Comparison of ENCODE assay signal across 8 mouse cellular contexts in genomic region chr7:12835193-12835671, GRCm38 (mm10). TPM values are rescaled to one million over a fixed set of nuclear protein-coding genes. Genes with fewer than 3 reads are reported as not detected.
A peak's percentile ranks its signal among the peaks of the same experiment; 100 is the strongest.
DNase-seq lines count a peak whose midpoint lies in the region; ATAC-seq and TF ChIP-seq lines count a peak whose summit lies in the region.

No protein-coding gene starts in this region.

- 30% methylated on average over 13 of the region's 13 CpGs for WGBS in bone marrow, adult 2 months
- 41% methylated on average over 13 of the region's 13 CpGs for WGBS in forebrain, embryonic 12.5 days
- 33% methylated on average over 13 of the region's 13 CpGs for WGBS in intestine, embryonic 16.5 days
- WGBS in liver, postnatal 0 days (ENCODE audit: insufficient replicate concordance), result 32% methylated on average over 13 of the region's 13 CpGs

- DNase-seq in left cerebral cortex, postnatal 14 days (ENCODE audit: low spot score in 2 of 2), result peak; percentile 8 to 10
- DNase-seq in left cerebral cortex, postnatal 25 days (ENCODE audit: low spot score in 2 of 2), result no peak
- DNase-seq in liver, postnatal 0 days, result no peak
- no peak for DNase-seq in left cerebral cortex, postnatal 36 days (ENCODE audit: low spot score in 2 of 2)

- peak overlapping the region; percentile 47 for H3K9ac ChIP-seq in forebrain, embryonic 12.5 days
- H3K9ac ChIP-seq in intestine, embryonic 16.5 days (ENCODE audit: low read depth, low read length), result peak overlapping the region; percentile 80
- peak overlapping the region; percentile 83 for H3K9ac ChIP-seq in liver, postnatal 0 days (replicated peaks)

- peak overlapping the region; percentile 55 for H3K4me2 ChIP-seq in forebrain, embryonic 12.5 days
- H3K4me2 ChIP-seq in intestine, embryonic 16.5 days (ENCODE audit: low read depth, low read length), result peak overlapping the region; percentile 52
- H3K4me2 ChIP-seq in liver, postnatal 0 days (ENCODE audit: low read depth, low read length), result peak overlapping the region; percentile 85

- H3K27me3 ChIP-seq in forebrain, embryonic 12.5 days, result no peaks in the 10 kb centered on the region
- no peaks in the 10 kb centered on the region for H3K27me3 ChIP-seq in intestine, embryonic 16.5 days (replicated peaks; ENCODE audit: control insufficient read depth, insufficient read depth, low read length)
- H3K27me3 ChIP-seq in liver, postnatal 0 days (ENCODE audit: insufficient read depth, low read length), result no peaks in the 10 kb centered on the region

- peaks cover 38% of the 10 kb centered on the region for H3K36me3 ChIP-seq in forebrain, embryonic 12.5 days (replicated peaks)
- H3K36me3 ChIP-seq in intestine, embryonic 16.5 days (ENCODE audit: control insufficient read depth, insufficient read depth, low read length), result peaks cover 31% of the 10 kb centered on the region
- peaks cover 33% of the 10 kb centered on the region for H3K36me3 ChIP-seq in liver, postnatal 0 days (replicated peaks; ENCODE audit: insufficient read depth, low read length)

- H3K4me1 ChIP-seq in bone marrow, adult 2 months (ENCODE audit: control insufficient read depth, insufficient read depth, low read length), result no peaks in the 10 kb centered on the region
- no peaks in the 10 kb centered on the region for H3K4me1 ChIP-seq in forebrain, embryonic 12.5 days
- 0 out of 2 replicates have a peak, but pooled peaks cover 5% of the 10 kb centered on the region for H3K4me1 ChIP-seq in intestine, embryonic 16.5 days (ENCODE audit: control insufficient read depth, insufficient read depth, low read length)
- peaks cover 4% of the 10 kb centered on the region; the same call in 1 of the 2 replicates for H3K4me1 ChIP-seq in liver, postnatal 0 days (ENCODE audit: insufficient read depth)

- peak; percentile 61 for ATAC-seq in forebrain, embryonic 12.5 days (ENCODE audit: low FRiP score)
- peak; percentile 56 for ATAC-seq in intestine, embryonic 16.5 days
- ATAC-seq in liver, postnatal 0 days, result peak; percentile 29
- ATAC-seq in neutrophil, adult 5-6 weeks (ENCODE audit: extremely low read depth, insufficient number of reproducible peaks, low FRiP score, poor library complexity, severe bottlenecking), result 0 out of 2 replicates have a peak, but pooled peaks have one; percentile 2

- TF ChIP-seq POLR2A in bone marrow, adult 2 months (IDR thresholded peaks at IDR 0.05; ENCODE audit: borderline replicate concordance, control insufficient read depth, low read depth, low read length), result no peak

- H3K27ac ChIP-seq in bone marrow, adult 2 months (ENCODE audit: control insufficient read depth, insufficient read depth, low read depth, low read length, poor library complexity), result peak overlapping the region; percentile 27; the same call in 1 of the 2 replicates
- peak overlapping the region; percentile 51; the same call in 1 of the 2 replicates for H3K27ac ChIP-seq in forebrain, embryonic 12.5 days
- H3K27ac ChIP-seq in intestine, embryonic 16.5 days (ENCODE audit: low read length), result peak overlapping the region; percentile 65
- peak overlapping the region; percentile 89 for H3K27ac ChIP-seq in liver, postnatal 0 days (ENCODE audit: low read depth)

- intact Hi-C loops in left cerebral cortex, postnatal 14 days (cut with DNase I), result no loop called here
- intact Hi-C loops in left cerebral cortex, postnatal 25 days (cut with DNase I), result no loop called here
- intact Hi-C loops in left cerebral cortex, postnatal 36 days (cut with DNase I), result no loop called here

- TF ChIP-seq CTCF in bone marrow, adult 2 months (IDR thresholded peaks at IDR 0.05; ENCODE audit: control insufficient read depth, insufficient read depth, low read length), result no peak
- no peak for TF ChIP-seq CTCF in liver, postnatal 0 days (IDR thresholded peaks at IDR 0.05; ENCODE audit: low read depth)

- peak overlapping the region; percentile 71 for H3K4me3 ChIP-seq in bone marrow, adult 2 months (replicated peaks; ENCODE audit: control insufficient read depth, low read depth, low read length)
- H3K4me3 ChIP-seq in forebrain, embryonic 12.5 days (replicated peaks), result peak overlapping the region; percentile 55
- H3K4me3 ChIP-seq in intestine, embryonic 16.5 days (ENCODE audit: low read length), result peak overlapping the region; percentile 67
- H3K4me3 ChIP-seq in liver, postnatal 0 days (ENCODE audit: low read depth, low read length), result peak overlapping the region; percentile 78

- H3K9me3 ChIP-seq in forebrain, embryonic 12.5 days, result peaks cover 33% of the 10 kb centered on the region
- H3K9me3 ChIP-seq in intestine, embryonic 16.5 days (ENCODE audit: control insufficient read depth, low read length), result peaks cover 24% of the 10 kb centered on the region
- peaks cover 11% of the 10 kb centered on the region; the same call in 1 of the 2 replicates for H3K9me3 ChIP-seq in liver, postnatal 0 days (ENCODE audit: low read length)

- no peak for TF ChIP-seq EP300 in liver, postnatal 0 days (IDR thresholded peaks at IDR 0.05; ENCODE audit: low read depth)

RNA-seq across cellular contexts. Expression of gene Zfp110, which starts 0.7 kb away (rescaled TPM):
- total RNA-seq in left cerebral cortex, postnatal 14 days (2021), result 10 to 100 TPM; 10.5 to 11.1 TPM
- 10 to 100 TPM; 10.1 to 10.7 TPM for total RNA-seq in left cerebral cortex, postnatal 25 days (2021)
- polyA plus RNA-seq in bone marrow, adult 2 months (2011; ENCODE audit: insufficient read depth, insufficient read length, low replicate concordance, missing spikeins), result 14.6 and 24.9 TPM in 2 replicates
- 32.4 and 34.5 TPM in 2 replicates for polyA plus RNA-seq in forebrain, embryonic 12.5 days (2016; fragmentation: Nextera tagmentation; extraction: Ambion mirVana)
- polyA plus RNA-seq in intestine, embryonic 16.5 days (2015; fragmentation: Nextera tagmentation; extraction: Ambion mirVana), result 27.1 and 27.7 TPM in 2 replicates
- polyA plus RNA-seq in liver, postnatal 0 days (2015; fragmentation: Nextera tagmentation; extraction: Ambion mirVana), result 8.1 and 8.5 TPM in 2 replicates
- total RNA-seq in neutrophil, adult 5-6 weeks (2017), result 112 and 114 TPM in 2 replicates
- 10 to 100 TPM; 13.0 to 15.8 TPM for total RNA-seq in left cerebral cortex, postnatal 36 days (2021)

RNA-seq across cellular contexts. Expression of gene Zfp329, which starts 16.6 kb away (rescaled TPM):
- 10 to 100 TPM; 19.4 to 20.1 TPM for total RNA-seq in left cerebral cortex, postnatal 14 days (2021)
- total RNA-seq in left cerebral cortex, postnatal 25 days (2021), result 10 to 100 TPM; 22.5 to 23.9 TPM
- 3.4 and 11.5 TPM in 2 replicates for polyA plus RNA-seq in bone marrow, adult 2 months (2011; ENCODE audit: insufficient read depth, insufficient read length, low replicate concordance, missing spikeins)
- 25.4 and 28.2 TPM in 2 replicates for polyA plus RNA-seq in forebrain, embryonic 12.5 days (2016; fragmentation: Nextera tagmentation; extraction: Ambion mirVana)
- polyA plus RNA-seq in intestine, embryonic 16.5 days (2015; fragmentation: Nextera tagmentation; extraction: Ambion mirVana), result 8.4 and 8.8 TPM in 2 replicates
- 1.2 and 2.1 TPM in 2 replicates for polyA plus RNA-seq in liver, postnatal 0 days (2015; fragmentation: Nextera tagmentation; extraction: Ambion mirVana)
- 24.2 and 29.3 TPM in 2 replicates for total RNA-seq in neutrophil, adult 5-6 weeks (2017)
- 10 to 100 TPM; 17.3 to 24.7 TPM for total RNA-seq in left cerebral cortex, postnatal 36 days (2021)

RNA-seq across cellular contexts. Expression of gene Zscan18, which starts 31.8 kb away (rescaled TPM):
- 10 to 100 TPM; 14.7 to 17.6 TPM for total RNA-seq in left cerebral cortex, postnatal 14 days (2021)
- 10 to 100 TPM; 16.7 to 18.6 TPM for total RNA-seq in left cerebral cortex, postnatal 25 days (2021)
- 0.27 and 1.2 TPM in 2 replicates for polyA plus RNA-seq in bone marrow, adult 2 months (2011; ENCODE audit: insufficient read depth, insufficient read length, low replicate concordance, missing spikeins)
- polyA plus RNA-seq in forebrain, embryonic 12.5 days (2016; fragmentation: Nextera tagmentation; extraction: Ambion mirVana), result 13.6 and 15.2 TPM in 2 replicates
- polyA plus RNA-seq in intestine, embryonic 16.5 days (2015; fragmentation: Nextera tagmentation; extraction: Ambion mirVana), result 3.4 and 4.0 TPM in 2 replicates
- polyA plus RNA-seq in liver, postnatal 0 days (2015; fragmentation: Nextera tagmentation; extraction: Ambion mirVana), result 0.04 and 0.13 TPM in 2 replicates
- 0.98 and 2.9 TPM in 2 replicates for total RNA-seq in neutrophil, adult 5-6 weeks (2017)
- 10 to 100 TPM; 14.8 to 22.0 TPM for total RNA-seq in left cerebral cortex, postnatal 36 days (2021)

RNA-seq across cellular contexts. Expression of gene Zfp128, which starts 45.7 kb away (rescaled TPM):
- 1 to 10 TPM; 7.1 to 7.4 TPM for total RNA-seq in left cerebral cortex, postnatal 14 days (2021)
- total RNA-seq in left cerebral cortex, postnatal 25 days (2021), result 1 to 10 TPM; 6.9 to 7.4 TPM
- 0.65 TPM in 1 of 2 replicates, not detected in the other for polyA plus RNA-seq in bone marrow, adult 2 months (2011; ENCODE audit: insufficient read depth, insufficient read length, low replicate concordance, missing spikeins)
- 6.0 and 6.2 TPM in 2 replicates for polyA plus RNA-seq in forebrain, embryonic 12.5 days (2016; fragmentation: Nextera tagmentation; extraction: Ambion mirVana)
- polyA plus RNA-seq in intestine, embryonic 16.5 days (2015; fragmentation: Nextera tagmentation; extraction: Ambion mirVana), result 2.2 and 2.9 TPM in 2 replicates
- polyA plus RNA-seq in liver, postnatal 0 days (2015; fragmentation: Nextera tagmentation; extraction: Ambion mirVana), result 0.61 and 0.65 TPM in 2 replicates
- total RNA-seq in neutrophil, adult 5-6 weeks (2017), result 2.9 and 4.8 TPM in 2 replicates
- 1 to 10 TPM; 7.0 to 7.6 TPM for total RNA-seq in left cerebral cortex, postnatal 36 days (2021)

Comparison
In these comparisons a context has a peak if more than half of its experiments do, and no peak if none do; other contexts are left out.
1. DNase-seq: peak in left cerebral cortex, postnatal 14 days (2 of 2); none in left cerebral cortex, postnatal 25 days (0 of 2), liver, postnatal 0 days (single experiment) and left cerebral cortex, postnatal 36 days (0 of 2).
2. H3K27ac ChIP-seq: peak in every context shown above with its lines; median percentile 89 in liver, postnatal 0 days; 65 in intestine, embryonic 16.5 days; 51 in forebrain, embryonic 12.5 days; 27 in bone marrow, adult 2 months.
3. ATAC-seq: peak in every context shown above with its lines; median percentile 61 in forebrain, embryonic 12.5 days; 56 in intestine, embryonic 16.5 days; 29 in liver, postnatal 0 days; 2 in neutrophil, adult 5-6 weeks.
4. Peak in every context shown above with its lines, with median percentiles within 50 percentile points of each other: H3K4me3 ChIP-seq, H3K4me2 ChIP-seq and H3K9ac ChIP-seq.